Mouse (Mus musculus) duodenum, adult 2 months (tissue): ENCODE results near the gene Gm4779. TPM values are rescaled to one million over a fixed set of nuclear protein-coding genes. Genes with fewer than 3 reads are reported as not detected.

Source experiments
- polyA plus RNA-seq: library from polyadenylated mRNA; depleted of rRNA; stranded (reverse); fragments of >200 nt; gene quantifications from 2 replicates; pipeline ENCODE4 v1.2.3, GENCODE M21; 2012; ENCODE audit warnings: low replicate concordance; rRNA removed

Gm4779 gene
- not detected in 2 replicates for polyA plus RNA-seq

GRCm38 (mm10) chrX:101794342-101794741 lies at the start of gene Gm4779, which contains the start of gene 8030474K03Rik:
TSS of gene Gm4779 (minus strand) at chrX:101794423.
TSS of gene 8030474K03Rik (plus strand) at chrX:101794656.

Other genes starting within 250 kb of the Gm4779 start
- 8.3 and 14.9 TPM in 2 replicates for gene Ogt, start 154.4 kb downstream of the Gm4779 start, polyA plus RNA-seq
- gene Cxcr3, start 60.2 kb downstream of the Gm4779 start, polyA plus RNA-seq: 2.9 and 4.9 TPM in 2 replicates
- not detected in 2 replicates for gene 8030474K03Rik, start 233 bp upstream of the Gm4779 start, polyA plus RNA-seq
- 0.13 and 0.27 TPM in 2 replicates for gene Nhsl2, start 55.0 kb upstream of the Gm4779 start, polyA plus RNA-seq